Mouse (Mus musculus) liver, adult (tissue): ENCODE measurements at regions not wholly inside any gene's neighbourhood (a gene's known extent, or its start where the extent isn't known, plus 50 kb on each side); places are given as distances from the start of the nearest gene placed in this dataset.

ENCODE experiments used
- GATA4 ChIP-seq: IDR thresholded peaks from 2 replicates; pipeline ENCODE4 v1.6.1; 2014; ENCODE audit warnings: mild to moderate bottlenecking, low read length; ENCODE audit not compliant: insufficient replicate concordance

DNA sequence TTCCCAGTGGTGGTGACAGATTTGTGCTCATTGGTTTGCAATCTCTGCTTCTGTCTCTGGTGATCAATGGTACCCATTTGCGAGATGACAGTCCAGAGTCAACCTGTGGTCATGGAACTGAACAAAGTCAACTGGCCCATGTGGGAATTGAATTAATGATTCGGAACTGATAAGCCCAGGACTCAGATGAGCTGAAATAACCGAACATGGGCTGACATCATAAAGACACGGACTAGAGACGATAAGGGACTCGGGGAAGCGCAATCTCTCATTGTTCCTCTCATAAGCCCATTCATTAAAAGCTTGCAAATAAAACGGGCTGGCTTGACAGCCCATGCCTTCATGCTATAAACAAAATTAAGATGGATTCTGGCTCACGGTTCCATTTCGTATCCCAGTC, 70.8 kb upstream of the Plcz1 start:
- TF ChIP-seq GATA4, result no peak

DNA sequence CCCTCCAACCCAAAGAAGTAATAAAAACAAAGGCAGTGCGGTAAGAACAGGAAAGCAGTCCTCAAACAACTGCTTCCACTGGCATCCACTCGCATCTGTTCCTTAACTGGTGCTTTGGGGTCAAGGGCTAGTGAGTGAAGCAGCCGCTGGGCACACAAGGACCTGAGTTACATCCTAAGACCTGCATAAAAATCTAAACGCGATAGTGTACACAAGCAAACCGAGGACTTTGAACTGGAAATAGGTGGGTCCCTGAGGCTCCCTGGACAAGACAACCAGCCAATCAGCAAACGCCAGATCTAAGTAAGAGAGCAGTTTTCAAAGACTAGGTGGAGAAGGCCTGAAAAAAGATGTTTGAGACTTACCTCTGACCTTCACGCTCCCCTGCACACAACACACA, 66.8 kb upstream of the Plcz1 start:
- TF ChIP-seq GATA4, result no peak

DNA sequence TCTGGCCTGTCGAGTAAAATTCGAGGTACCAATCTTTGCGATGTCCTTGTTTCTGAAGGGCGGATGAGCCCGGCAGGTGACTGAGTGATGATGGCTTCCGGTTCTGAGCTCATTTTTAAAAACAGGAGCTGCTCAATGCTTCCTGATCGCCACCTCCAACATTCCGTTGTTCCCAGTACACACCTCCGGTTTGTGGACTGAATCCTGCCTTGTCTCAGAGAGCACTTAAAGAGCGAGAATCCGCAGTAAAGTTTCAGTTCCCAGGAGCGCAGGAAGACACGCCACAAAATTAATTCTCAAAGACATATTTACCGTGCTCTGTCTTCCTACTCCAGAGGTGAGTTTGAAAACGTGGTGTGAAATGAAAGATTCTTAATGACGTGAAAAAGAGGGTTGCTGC, 66.4 kb upstream of the Plcz1 start:
- TF ChIP-seq GATA4, result no peak

DNA sequence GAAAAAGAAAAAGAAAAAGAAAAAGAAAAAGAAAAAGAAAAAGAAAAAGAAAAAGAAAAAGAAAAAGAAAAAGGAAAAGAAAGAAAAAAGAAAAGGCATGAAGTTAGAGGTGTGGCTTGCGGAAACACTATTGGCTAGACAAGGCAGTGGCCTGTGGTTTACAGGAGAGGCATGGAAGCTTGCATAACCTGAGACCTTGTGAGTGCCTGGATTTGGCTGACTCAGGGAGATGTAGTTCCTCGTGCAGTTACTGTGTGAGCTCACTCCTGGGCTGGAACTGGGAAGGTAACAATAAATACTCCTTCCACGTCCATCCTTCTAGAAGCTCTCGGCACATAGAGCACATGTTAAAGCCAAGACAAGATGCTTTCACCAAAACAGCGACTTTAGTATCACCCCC, 64.9 kb upstream of the Plcz1 start:
- no peak for TF ChIP-seq GATA4

DNA sequence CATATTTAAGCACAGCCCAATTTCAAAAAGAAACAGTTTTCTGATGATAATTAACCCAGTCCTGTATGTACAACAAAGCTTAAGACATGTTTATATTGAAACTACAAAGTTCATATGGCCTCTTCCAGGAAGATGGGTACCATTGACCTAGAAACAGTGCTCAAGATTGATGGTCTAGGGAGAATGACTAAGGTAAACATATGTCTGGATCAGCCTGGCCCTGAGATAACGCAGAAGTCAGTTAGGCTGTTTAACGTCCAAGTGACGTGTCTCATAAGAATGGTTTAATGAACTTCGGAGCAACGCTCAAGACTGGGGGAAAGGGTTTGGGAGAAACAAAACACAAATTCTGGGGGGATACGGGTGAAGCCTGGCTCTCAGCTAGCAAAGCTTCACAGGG, 60.8 kb upstream of the Plcz1 start:
- TF ChIP-seq GATA4, result no peak

DNA sequence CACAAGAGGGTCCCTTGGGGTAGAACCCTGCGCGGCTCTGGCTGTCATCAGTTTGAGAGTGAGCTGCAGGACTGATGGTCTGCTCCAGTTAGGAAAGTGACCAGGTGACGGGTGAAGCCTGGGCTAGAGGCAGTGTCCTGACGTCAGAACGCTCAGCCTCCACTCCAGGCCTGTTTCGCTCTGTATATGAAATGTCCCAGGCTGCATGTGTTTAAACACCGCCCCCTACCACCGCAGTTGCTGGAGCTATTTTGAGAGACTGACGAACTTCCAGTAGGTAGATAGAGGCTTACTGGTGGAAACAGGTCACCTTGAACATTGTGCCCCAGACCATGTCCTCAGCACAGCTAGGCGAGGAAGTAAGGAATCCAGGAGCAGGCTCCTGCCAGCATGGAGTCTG, 54.2 kb upstream of the Plcz1 start:
- no peak for TF ChIP-seq GATA4
